Mouse (Mus musculus): ENCODE results near the gene Tnp2. TPM values are rescaled to one million over a fixed set of nuclear protein-coding genes. Genes with fewer than 3 reads are reported as not detected.
A peak's percentile ranks its signal among the peaks of the same experiment; 100 is the strongest.
"Not testable (repeated sequence)": the region's sequence is repeated elsewhere in the genome, so short reads cannot be mapped to it uniquely, and the experiment has no call there.

The Tnp2 gene
- polyA plus RNA-seq, 1 experiment = not detected

GRCm38 (mm10) chr16:10824536-10824935 is 36.1 kb upstream of the Tnp2 start:
- Histone ChIP-seq H3K36me3 (replicated peaks; ENCODE audit: low read length) (no peaks in the 10 kb centered on the region), H3K27me3 (replicated peaks) (peaks cover 78% of the 10 kb centered on the region), H3K9me3 (peaks cover 4% of the 10 kb centered on the region; the same call in 1 of the 2 replicates), H3K4me1 (peaks cover 12% of the 10 kb centered on the region), H3K4me3 (replicated peaks) (no peak overlapping the region)
- TF ChIP-seq FLI1 (IDR thresholded peaks at IDR 0.05; ENCODE audit: low read length) (no peak), GATA1 (IDR thresholded peaks at IDR 0.05; ENCODE audit: borderline replicate concordance, low read length) (no peak)

GRCm38 (mm10) chr16:10821387-10821786 is 32.9 kb upstream of the Tnp2 start:
- no peak overlapping the region for H3K4me3 ChIP-seq (replicated peaks)
- no peak for TF ChIP-seq GATA1 (IDR thresholded peaks at IDR 0.05; ENCODE audit: borderline replicate concordance, low read length)
- TF ChIP-seq FLI1 (IDR thresholded peaks at IDR 0.05; ENCODE audit: low read length) = no peak
- peaks cover 10% of the 10 kb centered on the region for H3K4me1 ChIP-seq
- no peaks in the 10 kb centered on the region for H3K36me3 ChIP-seq (replicated peaks; ENCODE audit: low read length)
- H3K27me3 ChIP-seq (replicated peaks) = peaks cover 84% of the 10 kb centered on the region
- peaks cover 4% of the 10 kb centered on the region; the same call in 1 of the 2 replicates for H3K9me3 ChIP-seq

- Histone ChIP-seq H3K9me3 (peaks cover 4% of the 10 kb centered on the region; the same call in 1 of the 2 replicates), H3K27me3 (replicated peaks) (peaks cover 82% of the 10 kb centered on the region)
- no peak for TF ChIP-seq FLI1 (IDR thresholded peaks at IDR 0.05; ENCODE audit: low read length)
- no peak for TF ChIP-seq GATA1 (IDR thresholded peaks at IDR 0.05; ENCODE audit: borderline replicate concordance, low read length)
These were observed 31.5 kb upstream of the Tnp2 start for GRCm38 (mm10) chr16:10819966-10820365.

GRCm38 (mm10) chr16:10818579-10819135 is 30.2 kb upstream of the Tnp2 start:
- TF ChIP-seq GATA1 (IDR thresholded peaks at IDR 0.05; ENCODE audit: borderline replicate concordance, low read length) (no peak), FLI1 (IDR thresholded peaks at IDR 0.05; ENCODE audit: low read length) (no peak)
- Histone ChIP-seq H3K9me3 (peaks cover 4% of the 10 kb centered on the region; the same call in 1 of the 2 replicates), H3K27me3 (replicated peaks) (peaks cover 85% of the 10 kb centered on the region), H3K4me1 (peaks cover 30% of the 10 kb centered on the region), H3K4me3 (replicated peaks) (no peak overlapping the region), H3K36me3 (replicated peaks; ENCODE audit: low read length) (no peaks in the 10 kb centered on the region)

More at GRCm38 (mm10) chr16:10819966-10820365, 31.5 kb upstream of the Tnp2 start:
- H3K4me3 ChIP-seq (replicated peaks) = no peak overlapping the region
- no peaks in the 10 kb centered on the region for H3K36me3 ChIP-seq (replicated peaks; ENCODE audit: low read length)
- peaks cover 17% of the 10 kb centered on the region for H3K4me1 ChIP-seq

- Histone ChIP-seq H3K4me1 (peaks cover 36% of the 10 kb centered on the region), H3K36me3 (replicated peaks; ENCODE audit: low read length) (no peaks in the 10 kb centered on the region), H3K27me3 (replicated peaks) (peaks cover 91% of the 10 kb centered on the region), H3K9me3 (no peaks in the 10 kb centered on the region), H3K4me3 (replicated peaks) (peak overlapping the region; percentile 29)
- no peak for TF ChIP-seq FLI1 (IDR thresholded peaks at IDR 0.05; ENCODE audit: low read length)
- TF ChIP-seq GATA1 (IDR thresholded peaks at IDR 0.05; ENCODE audit: borderline replicate concordance, low read length) = peak; percentile 71; the same call in 1 of the 3 replicates
These were observed 26.4 kb upstream of the Tnp2 start for GRCm38 (mm10) chr16:10814864-10815263.

GRCm38 (mm10) chr16:10813726-10814125 is 25.3 kb upstream of the Tnp2 start:
- Histone ChIP-seq H3K9me3 (no peaks in the 10 kb centered on the region), H3K36me3 (replicated peaks; ENCODE audit: low read length) (no peaks in the 10 kb centered on the region), H3K27me3 (replicated peaks) (peaks cover 91% of the 10 kb centered on the region), H3K4me1 (peaks cover 29% of the 10 kb centered on the region), H3K4me3 (replicated peaks) (no peak overlapping the region)
- TF ChIP-seq GATA1 (IDR thresholded peaks at IDR 0.05; ENCODE audit: borderline replicate concordance, low read length) = no peak
- no peak for TF ChIP-seq FLI1 (IDR thresholded peaks at IDR 0.05; ENCODE audit: low read length)

GRCm38 (mm10) chr16:10812865-10813371 is 24.5 kb upstream of the Tnp2 start, which contains the start of gene Gm11172:
TSS of gene Gm11172 (plus strand) at chr16:10812915.
- Histone ChIP-seq H3K36me3 (replicated peaks; ENCODE audit: low read length) (no peaks in the 10 kb centered on the region), H3K4me1 (peaks cover 29% of the 10 kb centered on the region), H3K4me3 (replicated peaks) (no peak within 1 kb of the TSS), H3K9me3 (no peaks in the 10 kb centered on the region), H3K27me3 (replicated peaks) (peaks cover 91% of the 10 kb centered on the region)
- no peak for TF ChIP-seq GATA1 (IDR thresholded peaks at IDR 0.05; ENCODE audit: borderline replicate concordance, low read length)

GRCm38 (mm10) chr16:10810376-10810775 is 21.9 kb upstream of the Tnp2 start:
- Histone ChIP-seq H3K4me3 (replicated peaks) (no peak overlapping the region), H3K27me3 (replicated peaks) (peaks cover 96% of the 10 kb centered on the region), H3K4me1 (peaks cover 30% of the 10 kb centered on the region), H3K36me3 (replicated peaks; ENCODE audit: low read length) (no peaks in the 10 kb centered on the region), H3K9me3 (no peaks in the 10 kb centered on the region)
- TF ChIP-seq FLI1 (IDR thresholded peaks at IDR 0.05; ENCODE audit: low read length) (no peak), GATA1 (IDR thresholded peaks at IDR 0.05; ENCODE audit: borderline replicate concordance, low read length) (no peak)

- Histone ChIP-seq H3K4me3 (replicated peaks) (no peak within 1 kb of the TSS), H3K36me3 (replicated peaks; ENCODE audit: low read length) (no peaks in the 10 kb centered on the region), H3K27me3 (replicated peaks) (peaks cover 75% of the 10 kb centered on the region), H3K9me3 (no peaks in the 10 kb centered on the region), H3K4me1 (peaks cover 12% of the 10 kb centered on the region)
- TF ChIP-seq FLI1 (IDR thresholded peaks at IDR 0.05; ENCODE audit: low read length) = no peak
- TF ChIP-seq GATA1 (IDR thresholded peaks at IDR 0.05; ENCODE audit: borderline replicate concordance, low read length) = no peak
These were observed 17.5 kb upstream of the Tnp2 start, which contains the start of gene Prm1 for GRCm38 (mm10) chr16:10805789-10806527. TSS of gene Prm1 (minus strand) at chr16:10805839.

- H3K36me3 ChIP-seq (replicated peaks; ENCODE audit: low read length); H3K4me3 ChIP-seq (replicated peaks); H3K9me3 ChIP-seq: not testable (repeated sequence)
- Histone ChIP-seq H3K27me3 (replicated peaks) (peaks cover 65% of the 10 kb centered on the region), H3K4me1 (peaks cover 20% of the 10 kb centered on the region)
These were observed 14.0 kb upstream of the Tnp2 start for GRCm38 (mm10) chr16:10802420-10802819.
